Mouse (Mus musculus): ENCODE measurements around the gene Rpusd2.

Gene Rpusd2

DNA sequence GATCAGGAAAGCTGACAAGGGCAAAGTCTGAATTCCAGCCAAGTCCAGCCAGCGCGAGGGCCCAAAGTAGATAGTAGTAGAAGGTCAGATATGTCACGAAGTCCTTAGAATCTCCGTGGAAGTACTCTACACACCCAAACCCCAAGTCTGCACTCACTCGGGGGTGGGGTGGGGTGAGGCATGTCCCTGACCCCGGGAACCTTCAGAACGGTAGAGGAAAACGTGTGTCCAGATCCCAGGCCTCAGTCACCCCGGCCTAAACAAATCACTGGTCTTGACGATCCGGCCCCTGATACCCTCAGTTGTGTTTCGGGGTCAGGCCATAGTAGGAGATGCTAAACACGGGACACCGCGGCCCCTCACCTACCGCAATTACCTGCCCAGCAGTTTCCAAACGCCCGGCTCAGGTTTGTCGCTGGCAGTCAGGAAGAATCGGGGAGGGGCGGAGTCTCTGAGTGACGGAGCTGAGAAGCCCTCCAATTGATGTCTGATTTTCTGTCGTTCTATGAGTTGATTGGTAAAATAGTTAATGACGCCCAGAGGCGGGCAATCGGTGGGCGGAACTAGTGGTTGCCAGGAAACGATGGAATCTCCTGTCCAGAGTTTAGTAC, 5.5 kb upstream of the Rpusd2 start, which contains the start of gene Ccdc32:
TSS of gene Ccdc32 (minus strand) at position 453 of the 611 bp plus-strand sequence.
- DNase-seq (ENCODE audit: low spot score in 2 of 2) = peak; percentile 92 to 94

DNA sequence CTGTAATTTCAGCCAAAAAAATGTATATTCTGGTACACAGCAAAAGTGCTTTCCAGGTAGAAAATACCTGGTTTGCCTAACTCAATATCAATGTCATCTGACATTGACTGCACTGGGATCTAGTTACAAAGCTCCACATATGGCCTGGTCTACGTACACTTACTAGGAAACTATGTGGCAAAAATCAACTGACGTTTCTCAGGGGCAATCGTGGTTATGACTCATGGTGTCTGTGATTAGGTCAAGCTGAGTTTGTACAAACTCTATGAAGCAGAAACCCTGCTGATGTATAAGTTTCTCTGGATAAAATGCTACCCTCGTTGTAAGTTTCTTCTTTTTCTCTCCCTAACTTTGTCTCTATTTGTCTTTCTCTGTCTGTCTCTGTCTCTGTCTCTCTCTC, 2.4 kb upstream of the Rpusd2 start:
- DNase-seq (ENCODE audit: low spot score in 2 of 2) = no peak

DNA sequence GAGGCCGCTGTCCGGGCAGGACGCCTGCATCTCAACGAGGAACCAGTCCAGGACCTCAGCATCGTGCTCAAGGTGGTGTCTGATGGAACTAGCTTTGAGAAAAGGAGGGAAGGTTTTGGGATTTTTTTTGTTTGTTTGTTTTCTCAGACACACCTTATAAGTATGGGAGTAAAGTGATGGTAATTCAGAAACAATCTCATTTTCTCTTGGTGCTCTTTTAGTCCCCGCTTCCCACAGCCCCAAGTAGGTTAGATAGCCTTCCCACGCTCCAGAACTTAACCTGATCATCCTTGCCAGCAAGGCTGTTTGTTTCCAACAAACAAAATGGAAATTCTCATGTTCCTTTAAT, 781 bp downstream of the Rpusd2 start:
- DNase-seq (ENCODE audit: low spot score in 2 of 2) = no peak

DNA sequence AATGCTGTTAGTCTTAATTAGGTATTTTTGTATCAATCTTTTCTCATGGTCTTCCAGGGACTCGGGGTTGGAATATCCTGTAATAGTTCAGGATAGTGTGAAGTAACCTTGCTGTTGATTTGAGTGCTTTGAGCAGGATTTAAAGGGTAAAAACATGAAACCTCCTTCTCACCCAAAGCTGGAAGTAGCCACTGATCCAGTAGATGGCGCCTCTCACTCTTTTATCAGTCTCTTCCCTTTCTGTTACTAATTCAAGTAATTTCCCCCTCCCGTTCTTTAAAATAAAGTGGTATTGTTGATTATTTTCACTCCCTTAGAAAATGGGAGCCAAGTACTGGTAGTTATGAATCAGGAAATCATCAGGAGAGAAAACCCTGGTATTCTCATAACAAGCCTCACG, 6.3 kb downstream of the Rpusd2 start:
- peak in 1 of 2 experiments; percentile 33 for DNase-seq (ENCODE audit: low spot score in 2 of 2)

DNA sequence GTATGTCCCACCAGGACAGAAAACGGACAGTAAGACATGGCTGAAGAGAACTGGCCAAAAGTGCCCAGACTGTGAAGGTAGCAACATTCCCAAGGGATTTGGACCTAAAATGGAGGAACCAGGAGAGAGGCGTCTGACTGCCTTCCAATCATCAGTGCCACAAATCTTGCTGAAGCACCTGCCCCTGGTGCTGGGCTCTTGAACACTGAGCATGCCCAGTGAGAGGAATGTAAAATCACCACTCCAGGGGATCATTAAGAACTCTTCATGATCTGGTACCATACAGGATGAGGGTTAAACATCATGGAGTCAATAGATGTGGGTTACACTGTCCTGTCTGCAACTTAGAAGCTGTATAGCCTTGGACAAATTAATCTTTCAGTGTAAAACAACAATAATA, 10.6 kb downstream of the Rpusd2 start:
- DNase-seq (ENCODE audit: low spot score in 2 of 2) = no peak

DNA sequence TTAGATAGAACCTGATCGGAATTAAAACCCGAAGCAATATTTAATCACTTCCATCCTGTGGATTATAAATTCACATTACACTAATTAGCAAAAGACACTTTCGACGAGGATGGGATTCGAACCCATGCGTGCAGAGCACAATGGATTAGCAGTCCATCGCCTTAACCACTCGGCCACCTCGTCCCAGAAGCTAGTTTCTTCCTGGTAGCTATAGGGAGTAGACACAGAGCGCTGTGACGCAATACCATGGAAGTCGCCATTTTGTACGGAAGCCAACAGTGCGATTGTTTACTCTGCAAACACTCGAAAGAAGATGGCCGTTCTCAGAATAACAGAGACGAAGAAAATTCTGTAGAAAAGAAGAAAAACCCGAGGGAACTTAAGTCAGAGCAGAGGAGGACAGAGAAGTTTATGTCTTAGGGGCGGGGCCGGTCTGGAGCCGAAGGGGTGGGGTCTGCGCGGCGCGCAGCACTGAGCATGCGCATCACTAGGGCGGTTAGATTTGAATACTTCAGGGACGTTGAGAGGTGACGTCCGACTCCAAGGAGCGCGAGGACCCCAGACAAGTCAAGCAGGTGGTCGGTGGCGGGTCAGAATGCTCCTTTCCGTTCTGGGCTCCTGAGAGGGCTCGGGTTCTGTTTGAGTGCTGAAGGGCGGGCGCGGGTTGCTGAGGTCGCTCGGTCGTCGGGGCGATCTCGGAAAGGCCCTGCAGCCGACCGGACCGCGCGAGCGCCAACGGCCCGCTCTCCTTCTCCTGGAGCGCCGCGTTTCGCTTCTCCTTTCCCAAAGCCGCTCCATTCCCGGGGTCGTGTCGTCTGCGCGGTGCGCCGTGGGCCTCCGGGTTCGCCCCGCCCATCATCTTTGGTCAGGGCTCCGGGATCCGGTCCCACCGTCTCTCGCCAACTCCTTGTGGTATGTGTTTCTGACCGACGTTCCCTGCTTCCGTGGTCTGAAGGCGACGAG, 12.3 kb downstream of the Rpusd2 start, which contains the start of gene Knl1:
TSS of gene Knl1 (plus strand) at position 471 of the 963 bp plus-strand sequence.
- DNase-seq (ENCODE audit: low spot score in 2 of 2) = peak; percentile 96 to 99

DNA sequence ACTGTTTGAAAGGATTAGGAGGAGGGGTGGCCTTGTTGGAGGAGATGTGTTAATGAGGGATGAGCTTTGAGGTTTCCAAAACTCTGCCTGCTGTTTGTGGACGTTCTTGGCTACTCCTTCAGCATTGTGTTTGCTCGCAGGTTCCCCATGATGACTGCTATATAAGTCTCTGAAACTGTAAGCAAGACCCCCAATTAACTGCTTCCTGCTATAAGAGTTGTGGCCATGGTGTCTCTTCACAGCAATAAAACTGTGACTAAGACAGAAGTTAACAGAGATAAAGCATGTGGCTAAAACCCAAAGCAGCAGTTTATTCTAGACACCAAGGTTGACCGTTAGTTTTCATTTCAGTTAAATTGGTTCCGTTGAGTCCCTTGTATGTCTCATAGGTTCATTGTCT, 13.3 kb downstream of the Rpusd2 start:
- no peak for DNase-seq (ENCODE audit: low spot score in 2 of 2)

DNA sequence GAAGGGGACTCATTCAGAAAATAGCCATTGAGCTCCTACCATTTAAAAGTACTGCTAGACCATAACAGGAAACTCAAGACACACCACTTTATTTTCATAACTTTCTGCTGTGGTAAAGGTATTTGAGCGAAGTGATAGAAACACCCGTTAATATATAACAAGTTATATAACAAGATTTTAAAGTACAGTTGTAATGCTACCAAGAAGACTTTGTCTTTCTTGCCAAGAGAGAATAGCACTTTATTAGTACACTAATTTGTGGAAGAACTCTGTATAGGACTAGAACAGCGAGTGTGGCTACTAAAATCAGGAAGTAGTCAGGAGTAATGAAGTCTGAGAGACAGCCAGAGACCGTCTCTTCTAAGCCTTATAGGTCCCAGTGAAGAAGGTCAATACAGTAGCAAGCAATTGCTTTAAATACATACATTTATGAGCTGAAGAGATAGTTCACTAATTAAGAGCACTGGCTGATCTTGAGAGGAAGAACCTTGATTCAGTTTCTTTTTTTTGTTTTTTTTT, 15.6 kb downstream of the Rpusd2 start:
- no peak for DNase-seq (ENCODE audit: low spot score in 2 of 2)

DNA sequence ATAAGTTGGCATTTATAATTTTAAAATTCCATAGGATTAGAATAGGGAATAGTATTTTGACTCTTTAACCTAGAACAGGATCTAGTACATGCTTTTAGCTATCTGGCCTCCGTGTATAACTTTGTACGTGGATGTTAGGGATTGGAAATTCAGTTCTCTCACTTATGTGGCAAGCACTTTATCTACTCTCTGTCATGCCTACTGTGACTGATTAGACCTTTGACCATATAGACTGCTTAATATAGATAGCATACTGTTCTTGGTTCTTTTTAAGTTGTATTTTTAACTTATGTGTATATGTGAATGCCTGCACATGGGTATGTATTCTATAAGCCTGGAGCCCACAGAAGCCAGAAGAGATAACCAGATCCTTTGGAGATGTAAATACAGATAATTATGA, 25.5 kb downstream of the Rpusd2 start:
- no peak for DNase-seq (ENCODE audit: low spot score in 2 of 2)

DNA sequence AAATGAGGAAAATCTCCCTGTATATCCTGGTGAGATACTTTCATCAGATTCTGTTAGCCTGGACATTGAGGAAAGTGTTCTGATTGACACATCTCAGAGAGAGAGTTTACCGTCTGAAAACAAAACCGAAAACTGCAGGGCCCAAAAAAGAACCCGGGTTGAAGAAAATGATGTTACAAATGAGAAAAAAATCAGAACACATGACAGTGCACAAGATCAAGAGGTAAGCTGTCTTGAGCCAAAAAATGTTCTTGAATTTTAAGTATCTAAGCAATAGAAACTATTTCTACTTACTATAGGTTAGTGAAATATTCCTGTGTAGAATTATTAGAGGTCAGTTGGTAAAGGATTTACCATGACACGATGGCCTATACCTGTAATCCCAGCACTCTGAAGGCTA, 37.8 kb downstream of the Rpusd2 start:
- no peak for DNase-seq (ENCODE audit: low spot score in 2 of 2)

DNA sequence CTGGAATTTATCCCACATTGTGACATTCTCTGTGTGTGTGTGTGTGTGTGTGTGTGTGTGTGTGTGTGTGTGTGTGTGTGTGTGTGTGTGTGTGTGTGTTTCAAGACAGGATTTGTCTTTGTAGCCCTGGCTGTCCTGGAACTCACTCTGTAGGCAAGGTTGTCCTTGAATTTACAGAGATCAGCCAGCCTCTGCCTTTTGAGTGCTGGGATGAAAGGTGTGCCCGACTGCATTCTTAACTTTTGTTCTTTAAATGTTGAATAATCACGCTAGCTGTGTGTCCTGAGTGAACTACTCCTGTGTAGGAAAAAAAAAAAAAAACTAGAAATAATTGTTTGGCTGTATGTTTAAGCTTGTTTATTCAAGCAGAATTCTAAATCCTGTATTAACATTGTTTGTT, 51.6 kb downstream of the Rpusd2 start:
- DNase-seq (ENCODE audit: low spot score in 2 of 2) = no peak

Data from spleen, postnatal 4 days (tissue).